ENCODE assay signal across 8 mouse cellular contexts in the genomic region with DNA sequence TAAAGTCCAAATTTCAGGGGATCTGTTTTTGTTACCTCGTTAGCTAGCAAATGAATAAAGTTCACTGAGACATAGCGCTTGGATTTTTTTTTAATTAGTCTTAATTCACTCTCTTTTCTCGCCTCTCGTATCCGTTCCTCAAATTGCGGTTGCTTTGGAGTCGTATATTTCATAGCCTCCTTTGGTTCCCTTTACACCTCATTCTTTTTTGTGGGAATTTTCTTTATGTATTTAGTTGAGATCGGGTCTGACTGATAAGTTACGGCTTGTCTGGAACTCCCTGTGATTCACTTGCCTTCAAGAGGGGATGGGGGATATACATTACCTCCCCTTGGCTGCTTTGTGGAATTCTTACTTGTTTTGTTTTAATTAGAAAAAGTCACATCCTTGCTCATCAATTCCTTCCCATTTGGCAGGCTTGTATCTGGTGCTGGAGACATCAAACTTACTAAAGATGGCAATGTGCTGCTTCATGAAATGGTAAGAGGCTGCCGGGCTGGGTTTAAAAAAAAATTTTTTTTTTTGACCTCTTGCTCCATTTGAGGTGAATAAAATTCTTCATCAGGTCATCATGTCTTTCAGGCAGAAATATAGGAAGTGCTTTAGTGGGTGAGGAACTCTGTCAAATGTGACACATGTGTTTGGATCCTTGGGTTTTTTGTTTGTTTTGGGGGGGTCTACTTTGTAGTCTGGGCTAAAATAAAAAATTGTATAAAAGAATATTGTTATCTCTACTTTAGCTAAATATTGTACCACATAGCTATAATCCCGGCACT. TPM values are rescaled to one million over a fixed set of nuclear protein-coding genes. Genes with fewer than 3 reads are reported as not detected.
DNase-seq lines count a peak whose midpoint lies in the region; ATAC-seq and TF ChIP-seq lines count a peak whose summit lies in the region.

No protein-coding gene starts in this region.

- no peak for DNase-seq in kidney, adult 2 months
- no peak for DNase-seq in kidney, postnatal 14 days
- DNase-seq in hindbrain, embryonic 14.5 days (ENCODE audit: low spot score): no peak
- no peak for DNase-seq in right cerebral cortex, adult 2 months (ENCODE audit: low spot score in 2 of 2)
- DNase-seq in urinary bladder, adult 2 months (ENCODE audit: low spot score): no peak
- DNase-seq in layer of hippocampus, adult 9-10 months (ENCODE audit: low spot score): no peak

- peak overlapping the region; percentile 96 for H3K9ac ChIP-seq in hindbrain, embryonic 14.5 days
- H3K9ac ChIP-seq in midbrain, embryonic 13.5 days (replicated peaks): peak overlapping the region; percentile 96

- no peaks in the 10 kb centered on the region for H3K9me3 ChIP-seq in hindbrain, embryonic 14.5 days (ENCODE audit: control insufficient read depth, low read length)
- no peaks in the 10 kb centered on the region for H3K9me3 ChIP-seq in midbrain, embryonic 13.5 days

- WGBS in kidney, adult 2 months: 8% methylated on average over 11 of the region's 11 CpGs
- 15% methylated on average over 11 of the region's 11 CpGs for WGBS in hindbrain, embryonic 14.5 days
- WGBS in midbrain, embryonic 13.5 days: 15% methylated on average over 11 of the region's 11 CpGs

- no peaks in the 10 kb centered on the region; the same call in 1 of the 2 replicates for H3K4me1 ChIP-seq in kidney, adult 2 months (ENCODE audit: control insufficient read depth, insufficient read depth, low read length)
- peaks cover 9% of the 10 kb centered on the region for H3K4me1 ChIP-seq in bone marrow macrophage, adult 2 months (ENCODE audit: control insufficient read depth, insufficient read depth, low read length)
- H3K4me1 ChIP-seq in hindbrain, embryonic 14.5 days (replicated peaks; ENCODE audit: control insufficient read depth, insufficient read depth, low read length): peaks cover 14% of the 10 kb centered on the region
- peaks cover 30% of the 10 kb centered on the region for H3K4me1 ChIP-seq in midbrain, embryonic 13.5 days (replicated peaks)

- H3K27ac ChIP-seq in kidney, adult 2 months (ENCODE audit: insufficient read depth, low read depth, low read length): peak overlapping the region; percentile 87
- peak overlapping the region; percentile 69 for H3K27ac ChIP-seq in bone marrow macrophage, adult 2 months (ENCODE audit: insufficient read depth, low read depth, low read length)
- H3K27ac ChIP-seq in hindbrain, embryonic 14.5 days: no peak overlapping the region; the same call in 1 of the 2 replicates
- peak overlapping the region; percentile 85 for H3K27ac ChIP-seq in midbrain, embryonic 13.5 days

- peak overlapping the region; percentile 77 for H3K4me2 ChIP-seq in hindbrain, embryonic 14.5 days (replicated peaks)
- peak overlapping the region; percentile 91 for H3K4me2 ChIP-seq in midbrain, embryonic 13.5 days (replicated peaks)

- no peak for TF ChIP-seq CTCF in kidney, adult 2 months (conservative IDR thresholded peaks at IDR 0.05; ENCODE audit: insufficient read depth, insufficient read length, low read depth, low read length)
- no peak for TF ChIP-seq CTCF in bone marrow macrophage, adult 2 months (IDR thresholded peaks at IDR 0.05; ENCODE audit: low read depth, low read length)

- ATAC-seq in hindbrain, embryonic 14.5 days (ENCODE audit: low FRiP score): no peak
- ATAC-seq in midbrain, embryonic 13.5 days: no peak

- peaks cover 13% of the 10 kb centered on the region for H3K36me3 ChIP-seq in kidney, adult 2 months (ENCODE audit: control insufficient read depth, insufficient read depth, low read length)
- peaks cover 45% of the 10 kb centered on the region for H3K36me3 ChIP-seq in hindbrain, embryonic 14.5 days (replicated peaks; ENCODE audit: control insufficient read depth, insufficient read depth)
- H3K36me3 ChIP-seq in midbrain, embryonic 13.5 days: peaks cover 41% of the 10 kb centered on the region

- no peak for TF ChIP-seq POLR2A in kidney, adult 2 months (IDR thresholded peaks at IDR 0.05; ENCODE audit: low read depth, low read length)
- TF ChIP-seq POLR2A in bone marrow macrophage, adult 2 months (IDR thresholded peaks at IDR 0.05; ENCODE audit: borderline replicate concordance, low read depth, low read length): no peak

- H3K27me3 ChIP-seq in kidney, adult 2 months (replicated peaks; ENCODE audit: control insufficient read depth, insufficient read depth, low read length): no peaks in the 10 kb centered on the region
- no peaks in the 10 kb centered on the region for H3K27me3 ChIP-seq in hindbrain, embryonic 14.5 days (ENCODE audit: control insufficient read depth, insufficient read depth, low read length)
- no peaks in the 10 kb centered on the region for H3K27me3 ChIP-seq in midbrain, embryonic 13.5 days

- H3K4me3 ChIP-seq in kidney, adult 2 months (ENCODE audit: insufficient read depth, low read depth, low read length): peak overlapping the region; percentile 86
- H3K4me3 ChIP-seq in bone marrow macrophage, adult 2 months (ENCODE audit: insufficient read depth, low read length): peak overlapping the region; percentile 88
- peak overlapping the region; percentile 97 for H3K4me3 ChIP-seq in hindbrain, embryonic 14.5 days (replicated peaks; ENCODE audit: low read length)
- H3K4me3 ChIP-seq in midbrain, embryonic 13.5 days (replicated peaks): peak overlapping the region; percentile 96

RNA-seq across cellular contexts. Expression of gene Psph, which starts 0.8 kb away (rescaled TPM):
- polyA plus RNA-seq in kidney, adult 2 months (2012; rRNA removed): 37.6 and 42.8 TPM in 2 replicates
- 7.5 and 7.9 TPM in 2 replicates for polyA plus RNA-seq in bone marrow macrophage, adult 2 months (2012; ENCODE audit: insufficient read depth, insufficient read length, missing spikeins)
- 31.3 and 33.6 TPM in 2 replicates for polyA plus RNA-seq in hindbrain, embryonic 14.5 days (2014; fragmentation: Nextera tagmentation; extraction: Ambion mirVana)
- polyA plus RNA-seq in midbrain, embryonic 13.5 days (2015; fragmentation: Nextera tagmentation; extraction: Ambion mirVana): 35.7 and 37.4 TPM in 2 replicates
- polyA plus RNA-seq in urinary bladder, adult 2 months (2012; rRNA removed): 10.5 and 13.2 TPM in 2 replicates

RNA-seq across cellular contexts. Expression of gene Sumf2, which starts 58.8 kb away (rescaled TPM):
- polyA plus RNA-seq in kidney, adult 2 months (2012; rRNA removed): 19.5 and 20.7 TPM in 2 replicates
- polyA plus RNA-seq in bone marrow macrophage, adult 2 months (2012; ENCODE audit: insufficient read depth, insufficient read length, missing spikeins): 15.4 and 20.5 TPM in 2 replicates
- polyA plus RNA-seq in hindbrain, embryonic 14.5 days (2014; fragmentation: Nextera tagmentation; extraction: Ambion mirVana): 28.5 and 29.1 TPM in 2 replicates
- polyA plus RNA-seq in midbrain, embryonic 13.5 days (2015; fragmentation: Nextera tagmentation; extraction: Ambion mirVana): 33.2 and 37.2 TPM in 2 replicates
- 12.4 and 16.2 TPM in 2 replicates for polyA plus RNA-seq in urinary bladder, adult 2 months (2012; rRNA removed)
